9 mouse cellular contexts compared by ENCODE assay signal in genomic region chr5:130320485-130320884, GRCm38 (mm10). TPM values are rescaled to one million over a fixed set of nuclear protein-coding genes. Genes with fewer than 3 reads are reported as not detected.
DNase-seq lines count a peak whose midpoint lies in the region; ATAC-seq lines count a peak whose summit lies in the region.
"Had no signal": no experiment of that assay in that cellular context is flagged by ENCODE, and none has a peak within 500 bp of the region (broad histone marks: within the 10 kb centered on the region; RNA-seq: fewer than 3 reads in every experiment).

No protein-coding gene starts in this region.

- H3K9me3 ChIP-seq in neural tube, embryonic 15.5 days (replicated peaks) = no peaks in the 10 kb centered on the region
- H3K9me3 ChIP-seq in lung, embryonic 16.5 days (ENCODE audit: control insufficient read depth, low read length) = peaks cover 3% of the 10 kb centered on the region

- peak; percentile 45; the same call in 1 of the 2 replicates for ATAC-seq in neural tube, embryonic 15.5 days (ENCODE audit: low FRiP score)
- peak; percentile 65; the same call in 1 of the 2 replicates for ATAC-seq in lung, embryonic 16.5 days (ENCODE audit: low read depth)
- ATAC-seq in activated CD4-positive, CD25-positive, alpha-beta regulatory T cell, adult 4 months = no peak

- H3K27me3 ChIP-seq in neural tube, embryonic 15.5 days (replicated peaks) = no peaks in the 10 kb centered on the region
- H3K27me3 ChIP-seq in lung, embryonic 16.5 days (ENCODE audit: control insufficient read depth, insufficient read depth, low read depth, low read length) = no peaks in the 10 kb centered on the region
- H3K27me3 ChIP-seq: limb, embryonic 12.5 days had no signal

- 84% methylated on average over 3 of the region's 3 CpGs for WGBS in neural tube, embryonic 15.5 days
- 74% methylated on average over 3 of the region's 3 CpGs for WGBS in lung, embryonic 16.5 days

- H3K36me3 ChIP-seq in neural tube, embryonic 15.5 days = peaks cover 2% of the 10 kb centered on the region; the same call in 1 of the 2 replicates
- peaks cover 6% of the 10 kb centered on the region for H3K36me3 ChIP-seq in lung, embryonic 16.5 days (ENCODE audit: control insufficient read depth, insufficient read depth, low read length)

- no peaks in the 10 kb centered on the region for H3K4me1 ChIP-seq in neural tube, embryonic 15.5 days
- H3K4me1 ChIP-seq in lung, embryonic 16.5 days (replicated peaks; ENCODE audit: control insufficient read depth, insufficient read depth, low read length) = no peaks in the 10 kb centered on the region

- H3K4me2 ChIP-seq in neural tube, embryonic 15.5 days = no peak overlapping the region
- H3K4me2 ChIP-seq in lung, embryonic 16.5 days (ENCODE audit: low read depth, low read length) = no peak overlapping the region
- H3K4me2 ChIP-seq: limb, embryonic 12.5 days had no signal

- H3K9ac ChIP-seq in neural tube, embryonic 15.5 days (replicated peaks) = no peak overlapping the region
- no peak overlapping the region for H3K9ac ChIP-seq in lung, embryonic 16.5 days (ENCODE audit: low read length)
- H3K9ac ChIP-seq: limb, embryonic 12.5 days had no signal

- peak; percentile 38 for DNase-seq in cerebellum, adult 11 months
- DNase-seq in cerebellum, adult 11-12 months = no peak
- DNase-seq in neural tube, embryonic 10.5 days (ENCODE audit: extremely low spot score, low spot score) = no peak
- peak; percentile 11 for DNase-seq in heart, postnatal 4 days
- DNase-seq in gastrocnemius, adult 8-10 months (ENCODE audit: low spot score in 2 of 2) = no peak

- no peak overlapping the region for H3K4me3 ChIP-seq in neural tube, embryonic 15.5 days (replicated peaks)
- H3K4me3 ChIP-seq in lung, embryonic 16.5 days (ENCODE audit: low read length) = no peak overlapping the region
- H3K4me3 ChIP-seq: limb, embryonic 12.5 days had no signal

- no peak overlapping the region for H3K27ac ChIP-seq in neural tube, embryonic 15.5 days (replicated peaks)
- no peak overlapping the region for H3K27ac ChIP-seq in lung, embryonic 16.5 days (ENCODE audit: low read length)
- H3K27ac ChIP-seq: limb, embryonic 12.5 days had no signal

RNA-seq across cellular contexts. Expression of gene Caln1, which starts 48.8 kb away (rescaled TPM):
- 42.5 and 51.0 TPM in 2 replicates for polyA plus RNA-seq in neural tube, embryonic 15.5 days (2015; fragmentation: Nextera tagmentation; extraction: Ambion mirVana)
- total RNA-seq in heart, postnatal 4 days (2021) = not detected
- 0.34 TPM in 1 of 2 replicates, not detected in the other for polyA plus RNA-seq in lung, embryonic 16.5 days (2015; fragmentation: Nextera tagmentation; extraction: Ambion mirVana)
- not detected for polyA plus RNA-seq in activated CD4-positive, CD25-positive, alpha-beta regulatory T cell, adult 4 months (2017; shearing (Covaris generic))
- total RNA-seq in gastrocnemius, adult 8-10 months (2022) = under 1 TPM in 2 of 4 experiments, not detected in 2; 0.02 to 0.05 TPM

Comparison
In these comparisons a context has a peak if more than half of its experiments do, and no peak if none do; other contexts are left out.
1. DNase-seq: peak in cerebellum, adult 11 months (single experiment) and heart, postnatal 4 days (single experiment); none in cerebellum, adult 11-12 months (single experiment), neural tube, embryonic 10.5 days (single experiment) and gastrocnemius, adult 8-10 months (0 of 2).
2. RNA of gene Caln1, which starts 48.8 kb away (polyA plus RNA-seq): 42.5 to 51.0 TPM in neural tube, embryonic 15.5 days; 0.34 TPM in lung, embryonic 16.5 days and not detected in activated CD4-positive, CD25-positive, alpha-beta regulatory T cell, adult 4 months; every median in the first group is over 10 times any median in the second.